Mouse (Mus musculus): ENCODE results near the gene Crhr2. TPM values are rescaled to one million over a fixed set of nuclear protein-coding genes. Genes with fewer than 3 reads are reported as not detected.

Crhr2 gene
- 0.42 and 0.52 TPM in 2 replicates for polyA plus RNA-seq (2016; fragmentation: Nextera tagmentation; extraction: Ambion mirVana)

GRCm38 (mm10) chr6:55132794-55133193, at the start of gene Crhr2:
Gene Crhr2 (minus strand): TSS chr6:55133016.
- 66% methylated on average over 10 of the region's 10 CpGs for WGBS
- ATAC-seq (ENCODE audit: low FRiP score, low read depth), result no peak

GRCm38 (mm10) chr6:55179560-55179959, 46.7 kb upstream of the Crhr2 start:
- no peak overlapping the region for H3K27ac ChIP-seq (replicated peaks)
- WGBS, result 86% methylated on average over 7 of the region's 7 CpGs
- no peak overlapping the region for H3K9ac ChIP-seq (replicated peaks)
- H3K4me3 ChIP-seq, result no peak overlapping the region
- no peaks in the 10 kb centered on the region for H3K4me1 ChIP-seq
- no peaks in the 10 kb centered on the region for H3K9me3 ChIP-seq
- peaks cover 19% of the 10 kb centered on the region for H3K27me3 ChIP-seq
- ATAC-seq (ENCODE audit: low FRiP score, low read depth), result no peak
- H3K4me2 ChIP-seq (replicated peaks), result no peak overlapping the region
- H3K36me3 ChIP-seq, result no peaks in the 10 kb centered on the region

More at GRCm38 (mm10) chr6:55132794-55133193, at the start of gene Crhr2:
- Histone ChIP-seq H3K36me3 (no peaks in the 10 kb centered on the region), H3K4me1 (no peaks in the 10 kb centered on the region), H3K27ac (replicated peaks) (no peak within 1 kb of the TSS), H3K9me3 (no peaks in the 10 kb centered on the region), H3K9ac (replicated peaks) (no peak within 1 kb of the TSS), H3K4me3 (no peak within 1 kb of the TSS), H3K4me2 (replicated peaks) (no peak within 1 kb of the TSS), H3K27me3 (no peaks in the 10 kb centered on the region)

GRCm38 (mm10) chr6:55177060-55177732, 44.4 kb upstream of the Crhr2 start:
- no peaks in the 10 kb centered on the region for H3K36me3 ChIP-seq
- no peak overlapping the region for H3K27ac ChIP-seq (replicated peaks)
- H3K9me3 ChIP-seq, result no peaks in the 10 kb centered on the region
- no peak overlapping the region for H3K9ac ChIP-seq (replicated peaks)
- H3K4me2 ChIP-seq (replicated peaks), result no peak overlapping the region
- H3K27me3 ChIP-seq, result peaks cover 30% of the 10 kb centered on the region
- no peak for ATAC-seq (ENCODE audit: low FRiP score, low read depth)
- no peak overlapping the region for H3K4me3 ChIP-seq
- H3K4me1 ChIP-seq, result peaks cover 4% of the 10 kb centered on the region
- 51% methylated on average over 12 of the region's 12 CpGs for WGBS

- no peak overlapping the region for H3K4me2 ChIP-seq (replicated peaks)
- H3K27me3 ChIP-seq, result peaks cover 32% of the 10 kb centered on the region
- peaks cover 4% of the 10 kb centered on the region for H3K4me1 ChIP-seq
- H3K4me3 ChIP-seq, result no peak overlapping the region
- H3K9ac ChIP-seq (replicated peaks), result no peak overlapping the region
- 61% methylated on average over 5 of the region's 5 CpGs for WGBS
- no peaks in the 10 kb centered on the region for H3K9me3 ChIP-seq
- ATAC-seq (ENCODE audit: low FRiP score, low read depth), result no peak
- H3K36me3 ChIP-seq, result no peaks in the 10 kb centered on the region
- H3K27ac ChIP-seq (replicated peaks), result no peak overlapping the region
Measured at GRCm38 (mm10) chr6:55175892-55176291, 43.1 kb upstream of the Crhr2 start.

GRCm38 (mm10) chr6:55175456-55175855, 42.6 kb upstream of the Crhr2 start:
- peaks cover 4% of the 10 kb centered on the region for H3K4me1 ChIP-seq
- H3K4me3 ChIP-seq, result no peak overlapping the region
- whole genome bisulfite sequencing, result 56% methylated on average over 2 of the region's 2 CpGs
- H3K9ac ChIP-seq (replicated peaks), result no peak overlapping the region
- H3K36me3 ChIP-seq, result no peaks in the 10 kb centered on the region
- no peaks in the 10 kb centered on the region for H3K9me3 ChIP-seq
- no peak overlapping the region for H3K4me2 ChIP-seq (replicated peaks)
- peaks cover 32% of the 10 kb centered on the region for H3K27me3 ChIP-seq
- no peak overlapping the region for H3K27ac ChIP-seq (replicated peaks)
- no peak for ATAC-seq (ENCODE audit: low FRiP score, low read depth)

GRCm38 (mm10) chr6:55174741-55175181, 41.9 kb upstream of the Crhr2 start, which contains the start of gene Inmt:
Gene Inmt (minus strand): TSS chr6:55175043.
- Histone ChIP-seq H3K36me3 (no peaks in the 10 kb centered on the region), H3K27me3 (peaks cover 32% of the 10 kb centered on the region), H3K9me3 (no peaks in the 10 kb centered on the region), H3K4me3 (no peak within 1 kb of the TSS), H3K4me2 (replicated peaks) (no peak within 1 kb of the TSS), H3K9ac (replicated peaks) (no peak within 1 kb of the TSS), H3K4me1 (peaks cover 4% of the 10 kb centered on the region), H3K27ac (replicated peaks) (no peak within 1 kb of the TSS)
- WGBS, result 90% methylated on average over 1 of the region's 1 CpGs
- no peak for ATAC-seq (ENCODE audit: low FRiP score, low read depth)

- 17% methylated on average over 3 of the region's 3 CpGs for WGBS
- no peak overlapping the region for H3K4me2 ChIP-seq (replicated peaks)
- H3K4me1 ChIP-seq, result peaks cover 4% of the 10 kb centered on the region
- no peaks in the 10 kb centered on the region for H3K9me3 ChIP-seq
- H3K27me3 ChIP-seq, result peaks cover 32% of the 10 kb centered on the region
- H3K4me3 ChIP-seq, result no peak overlapping the region
- H3K36me3 ChIP-seq, result no peaks in the 10 kb centered on the region
- no peak overlapping the region for H3K27ac ChIP-seq (replicated peaks)
- ATAC-seq (ENCODE audit: low FRiP score, low read depth), result no peak
- no peak overlapping the region for H3K9ac ChIP-seq (replicated peaks)
Measured at GRCm38 (mm10) chr6:55173941-55174349, 41.1 kb upstream of the Crhr2 start.

- H3K9me3 ChIP-seq, result no peaks in the 10 kb centered on the region
- no peak overlapping the region for H3K9ac ChIP-seq (replicated peaks)
- ATAC-seq (ENCODE audit: low FRiP score, low read depth), result no peak
- 54% methylated on average over 10 of the region's 10 CpGs for WGBS
- peaks cover 34% of the 10 kb centered on the region for H3K27me3 ChIP-seq
- peaks cover 4% of the 10 kb centered on the region for H3K4me1 ChIP-seq
- H3K4me2 ChIP-seq (replicated peaks), result no peak overlapping the region
- no peak overlapping the region for H3K27ac ChIP-seq (replicated peaks)
- no peaks in the 10 kb centered on the region for H3K36me3 ChIP-seq
- H3K4me3 ChIP-seq, result no peak overlapping the region
Measured at GRCm38 (mm10) chr6:55173171-55173570, 40.4 kb upstream of the Crhr2 start.

GRCm38 (mm10) chr6:55171638-55172037, 38.8 kb upstream of the Crhr2 start:
- H3K4me1 ChIP-seq, result peaks cover 4% of the 10 kb centered on the region
- H3K4me2 ChIP-seq (replicated peaks), result no peak overlapping the region
- H3K27me3 ChIP-seq, result peaks cover 34% of the 10 kb centered on the region
- H3K9ac ChIP-seq (replicated peaks), result no peak overlapping the region
- no peak overlapping the region for H3K27ac ChIP-seq (replicated peaks)
- H3K36me3 ChIP-seq, result no peaks in the 10 kb centered on the region
- no peaks in the 10 kb centered on the region for H3K9me3 ChIP-seq
- 61% methylated on average over 4 of the region's 4 CpGs for WGBS
- ATAC-seq (ENCODE audit: low FRiP score, low read depth), result no peak
- no peak overlapping the region for H3K4me3 ChIP-seq

GRCm38 (mm10) chr6:55169818-55170217, 37.0 kb upstream of the Crhr2 start:
- Histone ChIP-seq H3K4me2 (replicated peaks) (no peak overlapping the region), H3K27ac (replicated peaks) (no peak overlapping the region), H3K9ac (replicated peaks) (no peak overlapping the region), H3K27me3 (peaks cover 30% of the 10 kb centered on the region; the same call in 1 of the 2 replicates), H3K4me3 (no peak overlapping the region), H3K9me3 (no peaks in the 10 kb centered on the region), H3K4me1 (peaks cover 4% of the 10 kb centered on the region), H3K36me3 (no peaks in the 10 kb centered on the region)
- no peak for ATAC-seq (ENCODE audit: low FRiP score, low read depth)
- 69% methylated on average over 5 of the region's 5 CpGs for WGBS

GRCm38 (mm10) chr6:55166777-55167463, 34.1 kb upstream of the Crhr2 start:
- no peak overlapping the region for H3K27ac ChIP-seq (replicated peaks)
- H3K4me2 ChIP-seq (replicated peaks), result no peak overlapping the region
- no peak overlapping the region for H3K4me3 ChIP-seq
- H3K9me3 ChIP-seq, result no peaks in the 10 kb centered on the region
- 52% methylated on average over 7 of the region's 7 CpGs for WGBS
- H3K4me1 ChIP-seq, result no peaks in the 10 kb centered on the region
- 0 out of 2 replicates have a peak, but pooled peaks have one; percentile 27 for ATAC-seq (ENCODE audit: low FRiP score, low read depth)
- H3K27me3 ChIP-seq, result peaks cover 23% of the 10 kb centered on the region; the same call in 1 of the 2 replicates
- no peaks in the 10 kb centered on the region for H3K36me3 ChIP-seq
- no peak overlapping the region for H3K9ac ChIP-seq (replicated peaks)

- 79% methylated on average over 8 of the region's 8 CpGs for WGBS
- no peak for ATAC-seq (ENCODE audit: low FRiP score, low read depth)
Measured at GRCm38 (mm10) chr6:55163046-55163584, 30.3 kb upstream of the Crhr2 start.

More at GRCm38 (mm10) chr6:55163046-55163584, 30.3 kb upstream of the Crhr2 start:
- Histone ChIP-seq H3K36me3 (no peaks in the 10 kb centered on the region), H3K27ac (replicated peaks) (no peak overlapping the region), H3K4me2 (replicated peaks) (no peak overlapping the region), H3K4me1 (no peaks in the 10 kb centered on the region), H3K9me3 (no peaks in the 10 kb centered on the region), H3K9ac (replicated peaks) (no peak overlapping the region), H3K4me3 (no peak overlapping the region), H3K27me3 (peaks cover 21% of the 10 kb centered on the region; the same call in 1 of the 2 replicates)
